Mouse (Mus musculus) monocyte, adult 5-6 weeks (primary cell): ENCODE measurements around the gene Smoc2. TPM values are rescaled to one million over a fixed set of nuclear protein-coding genes. Genes with fewer than 3 reads are reported as not detected.

Source experiments
- ATAC-seq: fragments of 153-309, 156-312 bp; replicated peaks from 2 replicates; pipeline ENCODE4 v1.8.0; 2017; ENCODE audit warnings: mild to moderate bottlenecking; ENCODE audit not compliant: low TSS enrichment, insufficient number of reproducible peaks, severe bottlenecking, poor library complexity, low FRiP score
- total RNA-seq: library from RNA; stranded (forward); fragments of 200-1000, 200-491, 200-594 nt; gene quantifications from 3 replicates; pipeline ENCODE4 v1.2.3, GENCODE M21; 2017

The Smoc2 gene
- total RNA-seq, 1 experiment from 2014 or later: 0.48 TPM

- ATAC-seq: no peak
These were observed 104.7 kb downstream of the Smoc2 start for GRCm38 (mm10) chr17:14383981-14384380.

- ATAC-seq: no peak
These were observed 105.7 kb downstream of the Smoc2 start for GRCm38 (mm10) chr17:14384980-14385379.

GRCm38 (mm10) chr17:14387261-14387660 lies 108.0 kb downstream of the Smoc2 start:
- ATAC-seq: no peak

GRCm38 (mm10) chr17:14392443-14392842 lies 113.1 kb downstream of the Smoc2 start:
- ATAC-seq: no peak

- no peak for ATAC-seq
These were observed 115.6 kb downstream of the Smoc2 start for GRCm38 (mm10) chr17:14394861-14395260.

- no peak for ATAC-seq
These were observed 118.2 kb downstream of the Smoc2 start for GRCm38 (mm10) chr17:14397456-14397855.

- no peak for ATAC-seq
These were observed 119.5 kb downstream of the Smoc2 start for GRCm38 (mm10) chr17:14398650-14399424.

GRCm38 (mm10) chr17:14400960-14401359 lies 121.7 kb downstream of the Smoc2 start:
- ATAC-seq: no peak

- no peak for ATAC-seq
These were observed 128.6 kb downstream of the Smoc2 start for GRCm38 (mm10) chr17:14407874-14408273.

GRCm38 (mm10) chr17:14412460-14412859 lies 133.2 kb downstream of the Smoc2 start:
- no peak for ATAC-seq

GRCm38 (mm10) chr17:14414511-14414910 lies 135.2 kb downstream of the Smoc2 start:
- no peak for ATAC-seq

GRCm38 (mm10) chr17:14420460-14421046 lies 141.2 kb downstream of the Smoc2 start:
- ATAC-seq: no peak

- ATAC-seq: no peak
These were observed 147.2 kb downstream of the Smoc2 start for GRCm38 (mm10) chr17:14426481-14426880.

GRCm38 (mm10) chr17:14434717-14435116 lies 155.4 kb downstream of the Smoc2 start:
- ATAC-seq: no peak

- ATAC-seq: no peak
These were observed 166.3 kb downstream of the Smoc2 start for GRCm38 (mm10) chr17:14445611-14446010.

GRCm38 (mm10) chr17:14447275-14447674 lies 168.0 kb downstream of the Smoc2 start:
- no peak for ATAC-seq

Other genes starting within 250 kb of the Smoc2 start
- gene Gm7358, start 220.0 kb upstream of the Smoc2 start, total RNA-seq: 0.29 TPM in 1 of 3 replicates, not detected in the others
- gene Dact2, start 75.2 kb upstream of the Smoc2 start, total RNA-seq: not detected in 3 replicates